Mouse (Mus musculus) embryonic stem cell, embryonic (primary cell): ENCODE measurements around the gene Gsdme.

Source experiments
- CTCF ChIA-PET, 4 experiments: fragments of 300-600 bp in 2 of 4; fragments of 350-600 bp in 2 of 4; sonication (Branson Sonifier 250); formaldehyde crosslinking; loops; one replicate each; lab custom pipeline; 2022; ENCODE audit warnings: inconsistent platforms in 2 of 4; lab: Charles Lee
- POLR2A ChIA-PET, 4 experiments: fragments of 300-600 bp in 2 of 4; fragments of 350-600 bp in 2 of 4; sonication (Branson Sonifier 250); formaldehyde crosslinking; loops; one replicate each; lab custom pipeline; 2022; ENCODE audit warnings: antibody characterized with exemption in 4 of 4, inconsistent platforms in 1 of 4; lab: Charles Lee

Gene Gsdme

GRCm38 (mm10) chr6:50220863-50221262, 42.8 kb downstream of the Gsdme start:
- ChIA-PET POLR2A (interaction anchor here in 1 of 4 experiments (0.7 to 1.0 kb wide), 2 partner anchors 9 to 486 kb away, joined by 3 to 5 read pairs; no protein-coding TSS in a partner anchor), CTCF (interaction anchor here in 3 of 4 experiments (0.6 to 1.4 kb wide), 14 partner anchors 9 to 1047 kb away, joined by 3 to 7 read pairs (median 4); partner anchors contain the start of gene Gsdme (in 1 of the 3))

GRCm38 (mm10) chr6:50219066-50219465, 44.6 kb downstream of the Gsdme start:
- ChIA-PET POLR2A (no interaction called here), CTCF (interaction anchor here in 1 of 4 experiments (0.6 kb wide), 1 partner anchor 89 kb away, joined by 4 read pairs; no protein-coding TSS in a partner anchor)

GRCm38 (mm10) chr6:50218628-50219027, 45.0 kb downstream of the Gsdme start:
- CTCF ChIA-PET = interaction anchor here in 1 of 4 experiments (0.6 kb wide), 1 partner anchor 89 kb away, joined by 4 read pairs; no protein-coding TSS in a partner anchor
- POLR2A ChIA-PET = interaction anchor here in 2 of 4 experiments (0.5 to 2.1 kb wide), 4 partner anchors 10 to 366 kb away, joined by 3 to 7 read pairs (median 4); no protein-coding TSS in a partner anchor

GRCm38 (mm10) chr6:50215986-50216385, 47.7 kb downstream of the Gsdme start:
- ChIA-PET POLR2A (interaction anchor here in 2 of 4 experiments (1.4 to 1.5 kb wide), 3 partner anchors 29 to 89 kb away, joined by 3 to 4 read pairs (median 3); no protein-coding TSS in a partner anchor), CTCF (no interaction called here)

- ChIA-PET POLR2A (interaction anchor here in 2 of 4 experiments (1.4 to 1.5 kb wide), 3 partner anchors 29 to 89 kb away, joined by 3 to 4 read pairs (median 3); no protein-coding TSS in a partner anchor), CTCF (interaction anchor here in 1 of 4 experiments (0.6 to 1.0 kb wide), 2 partner anchors 21 to 25 kb away, joined by 3 read pairs; no protein-coding TSS in a partner anchor)
Measured at GRCm38 (mm10) chr6:50215373-50215745, 48.3 kb downstream of the Gsdme start.

- ChIA-PET CTCF (interaction anchor here in 1 of 4 experiments (0.6 to 1.0 kb wide), 2 partner anchors 21 to 26 kb away, joined by 3 read pairs; no protein-coding TSS in a partner anchor), POLR2A (interaction anchor here in 3 of 4 experiments (0.5 to 1.5 kb wide), 5 partner anchors 11 to 863 kb away, joined by 3 to 5 read pairs (median 4); no protein-coding TSS in a partner anchor)
Measured at GRCm38 (mm10) chr6:50214711-50215372, 48.8 kb downstream of the Gsdme start.

- ChIA-PET CTCF (no interaction called here), POLR2A (interaction anchor here in 1 of 4 experiments (0.8 kb wide), 1 partner anchor 27 kb away, joined by 3 read pairs; no protein-coding TSS in a partner anchor)
Measured at GRCm38 (mm10) chr6:50205093-50205492, 58.6 kb downstream of the Gsdme start.

- ChIA-PET CTCF (no interaction called here), POLR2A (interaction anchor here in 1 of 4 experiments (1.5 kb wide), 1 partner anchor 10 kb away, joined by 4 read pairs; no protein-coding TSS in a partner anchor)
Measured at GRCm38 (mm10) chr6:50204356-50204755, 59.3 kb downstream of the Gsdme start.

- ChIA-PET POLR2A (interaction anchor here in 1 of 4 experiments (1.4 kb wide), 1 partner anchor 10 kb away, joined by 3 read pairs; no protein-coding TSS in a partner anchor), CTCF (no interaction called here)
Measured at GRCm38 (mm10) chr6:50193851-50194250, 69.8 kb downstream of the Gsdme start.

- ChIA-PET CTCF (no interaction called here), POLR2A (interaction anchor here in 1 of 4 experiments (1.4 kb wide), 1 partner anchor 9 kb away, joined by 3 read pairs; no protein-coding TSS in a partner anchor)
Measured at GRCm38 (mm10) chr6:50192822-50193221, 70.8 kb downstream of the Gsdme start.

- CTCF ChIA-PET = no interaction called here
- POLR2A ChIA-PET = no interaction called here
Measured at GRCm38 (mm10) chr6:50192169-50192568, 71.5 kb downstream of the Gsdme start.

GRCm38 (mm10) chr6:50191605-50192004, 72.1 kb downstream of the Gsdme start:
- ChIA-PET CTCF (no interaction called here), POLR2A (no interaction called here)

GRCm38 (mm10) chr6:50189376-50189775, 74.3 kb downstream of the Gsdme start:
- ChIA-PET POLR2A (interaction anchor here in 1 of 4 experiments (1.9 kb wide), 1 partner anchor 77 kb away, joined by 4 read pairs; no protein-coding TSS in a partner anchor), CTCF (interaction anchor here in 1 of 4 experiments (0.7 kb wide), 1 partner anchor 77 kb away, joined by 3 read pairs; no protein-coding TSS in a partner anchor)

GRCm38 (mm10) chr6:50187955-50188354, 75.7 kb downstream of the Gsdme start:
- ChIA-PET CTCF (interaction anchor here in 3 of 4 experiments (0.6 to 1.0 kb wide), 3 partner anchors 10 to 106 kb away, joined by 3 to 7 read pairs (median 3); no protein-coding TSS in a partner anchor), POLR2A (interaction anchor here in 1 of 4 experiments (0.8 to 1.9 kb wide), 2 partner anchors 76 to 78 kb away, joined by 3 to 4 read pairs; no protein-coding TSS in a partner anchor)

GRCm38 (mm10) chr6:50180189-50180588, 83.5 kb downstream of the Gsdme start:
- CTCF ChIA-PET = interaction anchor here in 3 of 4 experiments (0.6 to 1.2 kb wide), 3 partner anchors 53 to 645 kb away, joined by 3 to 7 read pairs (median 3); no protein-coding TSS in a partner anchor
- POLR2A ChIA-PET = interaction anchor here in 1 of 4 experiments (0.9 kb wide), 1 partner anchor 68 kb away, joined by 3 read pairs; no protein-coding TSS in a partner anchor

GRCm38 (mm10) chr6:50175736-50176135, 87.9 kb downstream of the Gsdme start:
- POLR2A ChIA-PET = interaction anchor here in 2 of 4 experiments (0.6 to 1.6 kb wide), 5 partner anchors 10 to 1261 kb away, joined by 3 to 4 read pairs (median 4); no protein-coding TSS in a partner anchor
- CTCF ChIA-PET = no interaction called here

- ChIA-PET CTCF (interaction anchor here in 1 of 4 experiments (1.2 kb wide), 1 partner anchor 57 kb away, joined by 3 read pairs; no protein-coding TSS in a partner anchor), POLR2A (interaction anchor here in 3 of 4 experiments (0.6 to 3.3 kb wide), 12 partner anchors 9 to 1424 kb away, joined by 3 to 23 read pairs (median 4); partner anchors contain the start of gene Gimap5 (in 1 of the 3))
Measured at GRCm38 (mm10) chr6:50169771-50170170, 93.9 kb downstream of the Gsdme start.

GRCm38 (mm10) chr6:50168821-50169220, 94.8 kb downstream of the Gsdme start:
- ChIA-PET CTCF (interaction anchor here in 1 of 4 experiments (1.2 kb wide), 1 partner anchor 56 kb away, joined by 3 read pairs; no protein-coding TSS in a partner anchor), POLR2A (interaction anchor here in 2 of 4 experiments (0.9 to 3.3 kb wide), 5 partner anchors 13 to 56 kb away, joined by 4 to 23 read pairs (median 4); no protein-coding TSS in a partner anchor)
